Mouse (Mus musculus): Measurements from ENCODE around the gene Lin7c. TPM values are rescaled to one million over a fixed set of nuclear protein-coding genes. Genes with fewer than 3 reads are reported as not detected.

Lin7c gene
- polyA plus RNA-seq, 1 experiment from 2014 or later, result 44.3 TPM

- Histone ChIP-seq H3K4me3 (ENCODE audit: control insufficient read depth in 1 of 2, insufficient read depth in 1 of 2, low read depth in 1 of 2, low read length in 2 of 2) (no peak overlapping the region), H3K9me3 (ENCODE audit: control insufficient read depth, low read length) (no peaks in the 10 kb centered on the region), H3K27me3 (ENCODE audit: control insufficient read depth, insufficient read depth, low read length) (no peaks in the 10 kb centered on the region), H3K4me1 (ENCODE audit: control insufficient read depth in 2 of 2, insufficient read depth in 2 of 2, low read length in 2 of 2) (no peaks in the 10 kb centered on the region), H3K36me3 (ENCODE audit: control insufficient read depth, insufficient read depth, low read length) (peaks cover 45% of the 10 kb centered on the region), H3K4me2 (ENCODE audit: low read length) (no peak overlapping the region), H3K9ac (ENCODE audit: low read length) (no peak overlapping the region), H3K27ac (replicated peaks in 1 of 2; ENCODE audit: control insufficient read depth in 1 of 2, insufficient read depth in 1 of 2, low read depth in 2 of 2, low read length in 2 of 2) (no peak overlapping the region)
- ATAC-seq (ENCODE audit: insufficient number of reproducible peaks, insufficient read depth, low FRiP score, low read depth), result no peak
- WGBS, result 54% methylated on average over 7 of the region's 7 CpGs
These were observed 12.2 kb downstream of the Lin7c start for GRCm38 (mm10) chr2:109902869-109903268.

DNA sequence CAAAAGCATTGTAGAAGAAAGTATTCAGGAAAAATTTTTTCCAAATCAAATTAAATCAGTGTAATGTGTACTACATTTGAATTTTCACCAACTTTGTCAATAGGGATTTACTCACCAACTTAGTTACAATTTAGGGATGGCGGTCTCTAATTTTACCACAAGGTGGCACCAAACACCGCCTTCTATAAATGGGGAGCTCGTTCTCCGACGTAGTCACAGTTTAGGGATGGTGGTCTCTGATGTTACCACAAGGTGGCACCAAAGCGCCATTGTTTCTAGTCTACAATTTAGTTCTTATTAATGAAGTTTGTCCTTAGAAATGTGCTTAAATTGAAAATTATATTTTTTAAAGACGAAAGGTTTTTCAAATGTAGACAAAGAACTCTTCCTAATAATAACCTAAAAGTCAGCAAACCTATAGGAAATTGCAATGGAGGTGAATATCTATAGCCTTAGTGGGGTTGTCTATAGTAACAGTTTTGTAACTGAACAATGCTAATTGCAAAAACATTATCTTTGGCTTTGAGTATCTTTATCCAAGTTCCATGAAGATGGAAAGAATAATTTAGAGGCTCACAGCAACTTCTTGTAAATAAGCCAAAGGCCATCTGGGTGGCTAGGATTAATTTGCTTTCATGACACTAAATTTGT is 13.6 kb downstream of the Lin7c start:
- H3K4me1 ChIP-seq (ENCODE audit: control insufficient read depth in 2 of 2, insufficient read depth in 2 of 2, low read length in 2 of 2), result no peaks in the 10 kb centered on the region
- no peaks in the 10 kb centered on the region for H3K9me3 ChIP-seq (ENCODE audit: control insufficient read depth, low read length)
- WGBS, result under 1% methylated on average over 7 of the region's 7 CpGs
- no peak overlapping the region for H3K4me2 ChIP-seq (ENCODE audit: low read length)
- H3K27ac ChIP-seq (replicated peaks in 1 of 2; ENCODE audit: control insufficient read depth in 1 of 2, insufficient read depth in 1 of 2, low read depth in 2 of 2, low read length in 2 of 2), result no peak overlapping the region
- no peaks in the 10 kb centered on the region for H3K27me3 ChIP-seq (ENCODE audit: control insufficient read depth, insufficient read depth, low read length)
- H3K4me3 ChIP-seq (ENCODE audit: control insufficient read depth in 1 of 2, insufficient read depth in 1 of 2, low read depth in 1 of 2, low read length in 2 of 2), result no peak overlapping the region
- peaks cover 31% of the 10 kb centered on the region for H3K36me3 ChIP-seq (ENCODE audit: control insufficient read depth, insufficient read depth, low read length)
- no peak overlapping the region for H3K9ac ChIP-seq (ENCODE audit: low read length)
- ATAC-seq (ENCODE audit: insufficient number of reproducible peaks, insufficient read depth, low FRiP score, low read depth), result no peak

- no peak overlapping the region for H3K27ac ChIP-seq (replicated peaks in 1 of 2; ENCODE audit: control insufficient read depth in 1 of 2, insufficient read depth in 1 of 2, low read depth in 2 of 2, low read length in 2 of 2)
- WGBS, result 26% methylated on average over 2 of the region's 2 CpGs
- H3K27me3 ChIP-seq (ENCODE audit: control insufficient read depth, insufficient read depth, low read length), result no peaks in the 10 kb centered on the region
- peaks cover 3% of the 10 kb centered on the region; the same call in 1 of the 2 replicates for H3K9me3 ChIP-seq (ENCODE audit: control insufficient read depth, low read length)
- H3K4me3 ChIP-seq (ENCODE audit: control insufficient read depth in 1 of 2, insufficient read depth in 1 of 2, low read depth in 1 of 2, low read length in 2 of 2), result no peak overlapping the region
- no peak overlapping the region for H3K4me2 ChIP-seq (ENCODE audit: low read length)
- H3K4me1 ChIP-seq (ENCODE audit: control insufficient read depth in 2 of 2, insufficient read depth in 2 of 2, low read length in 2 of 2), result no peaks in the 10 kb centered on the region
- no peak for ATAC-seq (ENCODE audit: insufficient number of reproducible peaks, insufficient read depth, low FRiP score, low read depth)
- H3K9ac ChIP-seq (ENCODE audit: low read length), result no peak overlapping the region
- H3K36me3 ChIP-seq (ENCODE audit: control insufficient read depth, insufficient read depth, low read length), result no peaks in the 10 kb centered on the region
These were observed 18.5 kb downstream of the Lin7c start for GRCm38 (mm10) chr2:109909122-109909521.

GRCm38 (mm10) chr2:109912216-109912615 is 21.6 kb downstream of the Lin7c start:
- Histone ChIP-seq H3K27ac (replicated peaks in 1 of 2; ENCODE audit: control insufficient read depth in 1 of 2, insufficient read depth in 1 of 2, low read depth in 2 of 2, low read length in 2 of 2) (no peak overlapping the region), H3K9me3 (ENCODE audit: control insufficient read depth, low read length) (peaks cover 3% of the 10 kb centered on the region; the same call in 1 of the 2 replicates), H3K9ac (ENCODE audit: low read length) (no peak overlapping the region), H3K4me1 (ENCODE audit: control insufficient read depth in 2 of 2, insufficient read depth in 2 of 2, low read length in 2 of 2) (peaks cover 0 to 5% of the 10 kb centered on the region in 2 experiments; a peak in 1 of 4 replicates), H3K27me3 (ENCODE audit: control insufficient read depth, insufficient read depth, low read length) (no peaks in the 10 kb centered on the region), H3K4me2 (ENCODE audit: low read length) (no peak overlapping the region), H3K36me3 (ENCODE audit: control insufficient read depth, insufficient read depth, low read length) (no peaks in the 10 kb centered on the region), H3K4me3 (ENCODE audit: control insufficient read depth in 1 of 2, insufficient read depth in 1 of 2, low read depth in 1 of 2, low read length in 2 of 2) (no peak overlapping the region)
- WGBS, result 87% methylated on average over 8 of the region's 8 CpGs
- ATAC-seq (ENCODE audit: insufficient number of reproducible peaks, insufficient read depth, low FRiP score, low read depth), result no peak

GRCm38 (mm10) chr2:109912766-109913165 is 22.1 kb downstream of the Lin7c start:
- Histone ChIP-seq H3K27me3 (ENCODE audit: control insufficient read depth, insufficient read depth, low read length) (no peaks in the 10 kb centered on the region), H3K9me3 (ENCODE audit: control insufficient read depth, low read length) (peaks cover 3% of the 10 kb centered on the region; the same call in 1 of the 2 replicates), H3K36me3 (ENCODE audit: control insufficient read depth, insufficient read depth, low read length) (no peaks in the 10 kb centered on the region), H3K9ac (ENCODE audit: low read length) (no peak overlapping the region), H3K4me1 (ENCODE audit: control insufficient read depth in 2 of 2, insufficient read depth in 2 of 2, low read length in 2 of 2) (peaks cover 0 to 5% of the 10 kb centered on the region in 2 experiments; a peak in 1 of 4 replicates), H3K4me2 (ENCODE audit: low read length) (no peak overlapping the region), H3K27ac (replicated peaks in 1 of 2; ENCODE audit: control insufficient read depth in 1 of 2, insufficient read depth in 1 of 2, low read depth in 2 of 2, low read length in 2 of 2) (no peak overlapping the region), H3K4me3 (ENCODE audit: control insufficient read depth in 1 of 2, insufficient read depth in 1 of 2, low read depth in 1 of 2, low read length in 2 of 2) (no peak overlapping the region)
- no peak for ATAC-seq (ENCODE audit: insufficient number of reproducible peaks, insufficient read depth, low FRiP score, low read depth)
- WGBS, result 78% methylated on average over 12 of the region's 12 CpGs

DNA sequence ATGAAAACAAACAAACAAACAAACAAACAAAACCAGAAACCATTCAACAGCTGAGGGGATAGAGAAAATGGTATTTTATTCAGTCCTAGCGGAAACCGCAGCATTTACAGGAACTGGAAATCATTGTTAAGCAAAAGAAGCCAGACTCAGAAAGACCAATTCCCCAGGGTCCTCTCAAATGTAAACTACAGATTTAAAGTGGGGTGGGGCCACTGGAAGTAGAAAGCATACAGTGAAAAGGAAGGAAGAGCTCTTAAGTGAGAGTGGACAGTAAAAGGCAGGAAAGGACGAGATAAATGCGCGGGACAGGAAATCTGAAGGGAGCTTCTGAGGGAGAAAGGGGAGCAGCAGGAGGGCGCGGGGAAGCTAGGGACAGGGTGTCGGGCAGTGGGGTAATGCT is 22.6 kb downstream of the Lin7c start:
- Histone ChIP-seq H3K4me1 (ENCODE audit: control insufficient read depth in 2 of 2, insufficient read depth in 2 of 2, low read length in 2 of 2) (peaks cover 0 to 5% of the 10 kb centered on the region in 2 experiments; a peak in 1 of 4 replicates), H3K4me2 (ENCODE audit: low read length) (no peak overlapping the region), H3K9ac (ENCODE audit: low read length) (no peak overlapping the region), H3K4me3 (ENCODE audit: control insufficient read depth in 1 of 2, insufficient read depth in 1 of 2, low read depth in 1 of 2, low read length in 2 of 2) (no peak overlapping the region), H3K9me3 (ENCODE audit: control insufficient read depth, low read length) (peaks cover 3% of the 10 kb centered on the region; the same call in 1 of the 2 replicates), H3K36me3 (ENCODE audit: control insufficient read depth, insufficient read depth, low read length) (no peaks in the 10 kb centered on the region), H3K27me3 (ENCODE audit: control insufficient read depth, insufficient read depth, low read length) (no peaks in the 10 kb centered on the region), H3K27ac (replicated peaks in 1 of 2; ENCODE audit: control insufficient read depth in 1 of 2, insufficient read depth in 1 of 2, low read depth in 2 of 2, low read length in 2 of 2) (no peak overlapping the region)
- whole genome bisulfite sequencing, result 64% methylated on average over 8 of the region's 8 CpGs
- no peak for ATAC-seq (ENCODE audit: insufficient number of reproducible peaks, insufficient read depth, low FRiP score, low read depth)

DNA sequence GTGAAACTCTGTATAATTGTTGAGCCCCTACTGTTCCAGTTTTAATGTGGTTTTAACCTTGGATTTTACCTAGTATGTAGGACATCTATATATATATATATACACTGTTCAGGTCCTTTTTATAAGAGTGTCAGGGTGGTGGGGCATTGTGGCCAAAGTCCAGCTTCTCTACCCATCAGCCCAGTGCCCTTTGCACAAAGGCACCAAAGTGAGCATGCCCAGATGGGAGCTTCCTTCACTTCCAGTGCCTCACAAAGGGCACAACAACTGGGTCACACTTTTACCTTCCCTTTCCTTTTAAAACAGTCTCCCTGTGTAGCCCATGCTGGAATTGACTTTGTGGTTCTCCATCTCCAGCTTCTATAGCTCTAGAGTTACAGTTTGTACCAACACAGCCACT is 23.9 kb downstream of the Lin7c start:
- H3K36me3 ChIP-seq (ENCODE audit: control insufficient read depth, insufficient read depth, low read length), result no peaks in the 10 kb centered on the region
- H3K27ac ChIP-seq (replicated peaks in 1 of 2; ENCODE audit: control insufficient read depth in 1 of 2, insufficient read depth in 1 of 2, low read depth in 2 of 2, low read length in 2 of 2), result no peak overlapping the region
- H3K4me1 ChIP-seq (ENCODE audit: control insufficient read depth in 2 of 2, insufficient read depth in 2 of 2, low read length in 2 of 2), result peaks cover 8 to 14% of the 10 kb centered on the region in 2 experiments; a peak in 3 of 4 replicates
- H3K9ac ChIP-seq (ENCODE audit: low read length), result no peak overlapping the region
- ATAC-seq (ENCODE audit: insufficient number of reproducible peaks, insufficient read depth, low FRiP score, low read depth), result no peak
- H3K4me3 ChIP-seq (ENCODE audit: control insufficient read depth in 1 of 2, insufficient read depth in 1 of 2, low read depth in 1 of 2, low read length in 2 of 2), result no peak overlapping the region
- H3K4me2 ChIP-seq (ENCODE audit: low read length), result no peak overlapping the region
- no peaks in the 10 kb centered on the region for H3K27me3 ChIP-seq (ENCODE audit: control insufficient read depth, insufficient read depth, low read length)
- H3K9me3 ChIP-seq (ENCODE audit: control insufficient read depth, low read length), result peaks cover 3% of the 10 kb centered on the region; the same call in 1 of the 2 replicates

Measured in heart, embryonic 14.5 days (tissue).